Mouse (Mus musculus): ENCODE results near the gene Olfr1340.

Gene Olfr1340

DNA sequence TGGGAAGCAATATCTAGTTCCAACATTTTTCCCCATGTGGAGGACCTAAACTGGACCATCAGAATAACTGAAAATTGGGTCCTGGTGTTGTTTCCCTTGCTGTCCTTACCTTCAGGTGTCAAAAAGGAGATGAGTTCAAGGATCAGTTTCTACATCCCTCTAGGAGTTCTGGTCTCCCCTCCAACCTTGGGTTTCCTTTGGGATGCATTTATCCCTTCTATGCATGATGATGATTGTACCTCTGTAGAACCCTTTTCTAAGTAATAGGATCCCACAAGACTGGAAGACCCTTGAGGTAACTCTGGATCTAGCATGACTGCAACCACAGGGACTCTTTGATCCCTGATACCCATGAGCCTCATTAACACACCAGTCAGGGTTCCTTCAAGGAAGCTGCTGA, at the start of gene Olfr1340:
Olfr1340 (plus strand) TSS at position 301 of the 400 bp plus-strand sequence.
- DNase-seq, result no peak

DNA sequence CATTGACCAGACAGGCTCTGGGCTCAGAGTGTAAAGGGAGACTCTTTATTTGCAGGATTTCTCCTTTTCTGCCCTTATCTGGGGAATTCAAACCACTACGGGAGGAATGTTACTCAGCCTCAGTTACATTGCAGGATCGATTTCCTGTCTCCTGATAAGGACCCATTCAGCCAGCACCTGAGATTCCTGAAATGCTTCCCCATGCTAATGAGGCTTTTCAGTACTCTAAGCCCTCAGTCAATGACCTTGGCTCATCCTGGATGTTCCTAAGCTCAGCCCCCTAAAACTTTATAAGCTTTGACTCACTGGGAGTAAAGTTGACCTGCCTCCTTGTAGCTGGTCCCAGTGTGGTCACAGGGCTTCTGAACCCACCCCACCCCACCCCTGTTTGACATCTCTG, 32.9 kb upstream of the Olfr1340 start:
- no peak for DNase-seq

DNA sequence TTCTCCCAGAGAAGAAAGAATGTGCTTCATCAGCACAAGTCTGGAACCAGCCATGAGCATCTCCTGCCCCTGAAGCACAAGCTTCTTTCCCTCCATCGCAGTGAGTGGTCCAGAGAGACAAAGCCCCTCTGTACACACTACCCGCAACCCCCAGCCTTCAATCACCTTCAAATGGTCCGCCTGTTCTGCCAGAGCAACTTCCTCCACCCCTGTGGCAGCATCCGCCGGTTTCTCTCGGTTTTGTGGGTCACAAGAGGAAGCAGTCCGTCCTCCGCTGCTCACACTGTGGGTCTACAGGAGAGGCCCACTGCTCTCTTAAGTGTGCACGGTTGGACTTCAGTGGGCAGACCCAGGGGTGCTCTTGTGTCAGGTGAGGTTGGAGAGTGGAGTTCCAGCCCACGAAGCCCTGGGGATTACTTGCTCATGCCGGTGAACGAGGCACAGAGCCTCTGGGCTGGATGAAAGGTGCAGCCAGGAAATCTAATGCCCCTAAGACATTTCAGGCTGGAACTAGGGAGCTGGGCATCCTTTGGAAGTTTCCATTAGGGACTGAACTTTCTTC, 27.4 kb upstream of the Olfr1340 start, which contains the start of gene Olfr1342:
Olfr1342 (minus strand) TSS at position 345 of the 562 bp plus-strand sequence.
- no peak for DNase-seq

DNA sequence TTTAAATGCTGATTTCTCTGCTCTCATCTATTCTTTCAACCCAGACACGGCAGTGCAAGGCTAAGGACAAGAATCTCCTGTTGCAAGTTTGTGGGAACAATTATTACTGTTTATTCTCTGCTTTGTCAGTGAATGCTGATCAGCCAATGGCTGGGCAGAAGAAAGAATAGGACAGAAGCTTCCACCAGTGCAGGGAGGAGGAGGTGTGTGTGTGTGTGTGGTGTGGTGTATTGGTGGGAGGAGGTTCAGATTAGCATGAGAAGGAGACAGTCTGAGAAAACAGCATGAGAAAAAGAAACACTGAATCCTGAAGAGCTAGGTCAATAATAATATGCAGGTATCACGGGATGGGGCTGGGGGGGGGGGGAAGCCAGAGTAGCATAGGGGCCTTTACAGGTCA, 26.1 kb upstream of the Olfr1340 start:
- no peak for DNase-seq

DNA sequence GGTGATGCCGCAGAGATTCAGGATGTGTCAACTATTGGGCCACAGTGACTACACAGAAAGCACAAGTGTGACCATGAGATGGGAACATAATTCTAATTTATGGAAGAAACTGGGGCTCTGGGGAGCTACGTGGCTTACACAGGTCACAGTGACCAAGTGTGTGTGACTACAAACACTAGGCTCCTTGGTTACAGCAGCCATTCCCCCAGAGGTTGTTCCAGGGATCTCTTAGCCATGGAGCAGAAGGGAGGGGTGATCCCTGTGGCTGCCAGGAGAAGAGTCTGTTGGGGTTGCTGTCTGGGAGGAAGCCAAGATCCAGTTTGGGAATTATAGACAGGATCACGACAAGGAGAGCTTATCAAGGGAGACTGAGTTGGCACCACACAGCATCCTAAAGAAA, 16.7 kb upstream of the Olfr1340 start, which contains the start of gene Olfr1341:
Olfr1341 (plus strand) TSS at position 301 of the 400 bp plus-strand sequence.
- DNase-seq, result no peak

DNA sequence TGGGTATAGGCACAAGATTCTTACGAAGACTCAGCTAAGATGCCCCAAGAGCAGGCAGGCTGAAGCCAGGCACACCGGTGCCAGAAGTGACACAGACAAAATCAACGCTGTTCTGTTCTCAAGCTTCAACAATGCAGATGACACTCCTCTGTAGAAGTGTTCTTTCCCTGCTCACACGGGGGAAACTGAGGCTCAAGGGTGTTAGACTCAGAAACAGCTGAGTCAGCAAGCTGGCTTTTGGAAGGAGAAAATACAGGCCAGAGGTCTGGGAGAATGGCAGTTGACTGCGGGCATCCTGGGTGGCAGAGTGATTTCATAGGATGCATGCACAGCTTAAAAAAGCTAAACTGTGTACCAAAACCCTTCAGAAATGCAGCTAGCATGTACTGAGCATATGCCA, 11.9 kb upstream of the Olfr1340 start:
- DNase-seq, result no peak

DNA sequence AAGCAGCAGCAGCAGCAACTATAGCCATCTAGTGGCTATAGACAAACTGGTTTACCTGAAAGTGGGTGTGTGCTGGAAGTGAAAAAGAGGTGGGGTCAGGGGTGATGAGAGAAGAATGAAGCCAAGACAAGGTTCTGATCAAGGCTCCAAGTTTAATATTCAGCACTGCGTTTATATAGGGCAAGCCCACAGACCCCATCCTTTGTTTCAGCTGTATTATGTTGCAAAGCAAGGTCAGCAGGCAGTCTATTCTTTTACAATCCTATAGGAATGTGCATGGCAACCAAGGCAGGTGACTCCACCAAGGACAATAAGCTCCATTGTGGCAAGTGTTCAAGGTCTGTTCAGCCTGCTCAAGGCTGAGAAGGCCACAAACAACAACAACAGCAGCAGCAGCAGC, 8.3 kb upstream of the Olfr1340 start:
- DNase-seq, result no peak

DNA sequence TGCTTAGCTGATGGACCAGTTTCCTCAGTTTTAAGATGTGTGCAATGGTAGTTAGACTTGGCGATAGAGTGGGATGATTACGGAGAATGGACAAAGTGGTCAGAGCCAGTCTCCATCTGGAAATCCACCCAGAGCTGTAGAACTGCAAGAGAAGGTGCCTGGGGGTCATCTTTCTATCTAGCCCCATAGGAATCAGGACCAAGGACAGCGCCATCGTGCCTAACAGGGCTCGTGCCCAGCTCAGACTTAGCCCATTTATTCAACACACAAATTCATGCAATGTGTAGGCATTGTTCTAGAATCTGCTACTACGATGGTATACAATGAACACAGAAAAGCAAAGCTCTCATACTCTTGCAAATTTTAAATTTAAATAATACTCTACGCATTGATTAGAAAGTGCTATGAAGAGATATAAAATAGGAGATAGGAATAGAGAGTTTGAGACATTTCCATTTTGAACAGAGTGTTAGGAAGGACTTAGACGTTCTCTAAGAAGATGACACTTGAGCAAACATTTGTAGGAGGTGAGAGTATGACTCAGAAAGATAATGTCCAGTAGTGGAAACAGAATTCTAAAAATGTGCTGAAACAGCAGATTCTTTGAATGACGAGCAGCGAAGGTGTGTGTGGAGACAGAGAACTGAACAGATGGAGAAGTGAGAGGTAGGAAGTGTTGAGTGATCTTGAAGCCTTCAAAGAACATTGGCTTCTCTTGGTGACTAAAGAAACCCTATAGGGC, 2.0 kb downstream of the Olfr1340 start:
- peak in 1 of 2 experiments; percentile 6 for DNase-seq

DNA sequence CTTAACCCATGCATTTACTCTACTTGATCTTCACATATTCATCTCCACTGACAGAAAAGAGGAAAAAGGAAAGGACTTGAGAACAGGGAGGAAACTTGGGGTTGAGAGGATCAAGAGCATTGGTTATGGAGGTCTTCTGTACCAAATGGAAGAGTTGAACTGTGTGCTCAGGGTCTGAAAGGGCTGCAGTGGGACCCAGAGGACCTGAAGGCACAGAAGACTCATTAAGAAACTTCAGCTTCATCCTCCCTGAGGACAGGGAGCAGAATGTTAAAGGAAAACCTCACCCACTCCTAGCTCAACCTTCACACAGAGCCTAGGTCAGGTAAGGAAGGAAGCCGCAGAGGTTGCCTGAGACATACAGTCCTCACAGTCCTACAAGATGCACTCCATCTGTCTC, 11.9 kb downstream of the Olfr1340 start, which contains the start of gene Olfr1339:
Olfr1339 (plus strand) TSS at position 301 of the 400 bp plus-strand sequence.
- no peak for DNase-seq

DNA sequence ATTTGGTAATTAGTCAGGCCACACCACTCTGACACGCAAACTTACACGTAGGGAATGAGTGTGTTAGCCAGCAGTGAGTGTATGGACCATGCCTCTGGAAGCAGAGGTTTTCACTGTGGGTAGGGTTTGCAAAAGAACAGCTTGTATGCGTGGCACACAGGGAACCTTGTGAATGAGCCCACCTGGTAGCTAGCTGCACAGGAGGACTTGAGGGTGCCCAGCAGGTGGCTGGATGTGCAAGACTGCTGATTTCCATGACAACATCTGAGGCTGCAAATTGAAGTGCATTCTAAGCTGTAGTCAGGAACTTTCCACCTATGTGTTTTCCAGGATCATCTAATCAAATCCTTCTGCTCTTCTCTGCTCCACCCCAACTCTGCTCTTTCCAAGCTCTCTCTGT, 19.6 kb downstream of the Olfr1340 start:
- DNase-seq, result no peak

DNA sequence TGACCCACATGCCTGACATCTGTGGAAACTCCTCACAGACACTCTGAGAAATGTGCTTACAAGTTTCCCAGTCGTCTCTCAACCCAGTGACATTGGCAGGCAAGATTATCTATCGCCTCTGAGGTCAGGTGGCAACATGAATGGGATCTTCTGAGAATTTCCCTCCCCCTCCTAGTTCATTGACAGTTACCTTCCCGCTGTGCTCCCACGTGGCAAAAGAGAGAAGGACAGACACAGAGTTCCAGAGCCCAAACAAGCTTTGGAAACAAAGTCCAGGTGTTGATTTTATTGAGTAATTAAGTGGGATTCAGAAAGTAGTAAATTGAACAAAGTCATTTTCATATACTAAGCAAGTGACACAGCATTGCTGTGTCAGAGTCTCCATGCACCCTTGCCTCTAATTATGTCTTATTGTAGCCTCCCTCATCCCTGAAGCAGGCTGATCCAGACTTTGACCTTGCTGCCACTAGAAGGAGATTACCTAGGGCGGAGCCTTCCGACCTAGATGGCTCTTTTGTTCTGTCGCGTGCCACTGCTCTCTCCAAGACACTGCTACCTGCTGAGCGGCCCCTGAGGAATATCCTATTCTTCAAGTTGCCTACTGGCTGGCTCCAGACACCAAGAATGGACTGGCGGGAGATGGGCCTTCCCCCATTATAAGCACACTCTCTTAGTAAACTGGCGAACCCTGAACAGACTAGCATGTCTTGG, 21.2 kb downstream of the Olfr1340 start:
- DNase-seq, result no peak

DNA sequence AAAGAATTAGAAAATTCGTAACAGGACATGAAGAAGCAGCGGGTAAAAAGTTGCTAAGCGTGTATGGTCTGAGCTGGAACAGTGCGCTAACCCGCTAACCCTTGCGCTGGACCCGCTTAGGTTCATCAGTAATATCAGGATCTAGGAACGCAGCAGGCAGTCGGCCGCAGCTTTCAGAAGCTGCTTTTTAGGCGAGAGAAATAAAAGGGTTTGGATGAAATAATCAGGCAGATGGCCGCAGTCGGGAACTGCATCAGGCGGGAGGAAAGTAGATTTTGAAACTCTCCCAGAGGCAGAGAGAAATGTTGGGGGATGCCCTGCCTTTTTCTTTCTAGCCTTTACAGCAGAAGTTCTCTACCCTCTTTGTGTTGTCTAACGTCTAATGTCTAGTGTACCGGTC, 21.9 kb downstream of the Olfr1340 start:
- no peak for DNase-seq

DNA sequence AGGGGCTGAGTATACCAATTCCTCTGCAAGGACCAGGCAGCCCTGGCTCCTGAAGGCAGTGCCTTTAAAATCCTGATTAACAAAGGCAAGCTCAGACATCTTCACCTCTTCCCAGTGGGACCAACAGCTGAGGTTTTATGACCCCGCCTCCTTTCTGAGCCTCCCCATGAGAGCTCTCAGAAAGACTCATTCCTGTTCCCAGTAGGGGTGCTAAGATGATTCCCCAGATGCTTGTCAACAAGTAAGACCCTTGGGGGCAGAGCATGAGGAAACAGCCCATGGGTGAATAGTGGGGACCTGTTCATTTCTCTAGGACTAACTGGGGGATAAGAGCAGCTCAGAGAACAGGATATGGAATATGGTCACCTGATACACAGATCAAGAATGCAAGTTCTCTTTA, 38.7 kb downstream of the Olfr1340 start, which contains the start of gene Olfr1338:
Olfr1338 (minus strand) TSS at position 101 of the 400 bp plus-strand sequence.
- no peak for DNase-seq
